Mouse (Mus musculus) olfactory bulb, adult 2 months (tissue): ENCODE measurements at regions not wholly inside any gene's neighbourhood (a gene's known extent, or its start where the extent isn't known, plus 50 kb on each side); places are given as distances from the start of the nearest gene placed in this dataset.

Experiments used
- H3K27ac ChIP-seq: fragments of 200-500 bp; 2 replicates; pipeline ENCODE4 v1.5.1; 2012; ENCODE audit warnings: low read depth, low read length; ENCODE audit not compliant: insufficient read depth
- H3K4me1 ChIP-seq: fragments of 200-500 bp; 2 replicates; pipeline ENCODE4 v1.6.1; 2012; ENCODE audit warnings: low read length; ENCODE audit not compliant: control insufficient read depth, insufficient read depth
- H3K4me3 ChIP-seq: fragments of 200-500 bp; 2 replicates; pipeline ENCODE4 v1.5.1; 2012; ENCODE audit warnings: mild to moderate bottlenecking, low read depth, low read length, moderate library complexity; ENCODE audit not compliant: insufficient read depth
- CTCF ChIP-seq: fragments of 200-500 bp; IDR thresholded peaks from 2 replicates; pipeline ENCODE4 v1.5.1; 2012; ENCODE audit warnings: low read depth, mild to moderate bottlenecking, low read length, moderate library complexity; ENCODE audit not compliant: insufficient read depth
- POLR2A ChIP-seq: fragments of 200-500 bp; IDR thresholded peaks from 2 replicates; pipeline ENCODE4 v1.6.1; 2012; ENCODE audit warnings: mild to moderate bottlenecking, low read depth, low read length, moderate library complexity; ENCODE audit not compliant: insufficient read depth
- WGBS: fragments of 180-500 bp; shearing (Covaris S2); methylation state at CpG from one replicate; pipeline ENCODE4 v1.1.7; 2018; 5-methylcytosine and 5-hydroxymethylcytosine counted together

DNA sequence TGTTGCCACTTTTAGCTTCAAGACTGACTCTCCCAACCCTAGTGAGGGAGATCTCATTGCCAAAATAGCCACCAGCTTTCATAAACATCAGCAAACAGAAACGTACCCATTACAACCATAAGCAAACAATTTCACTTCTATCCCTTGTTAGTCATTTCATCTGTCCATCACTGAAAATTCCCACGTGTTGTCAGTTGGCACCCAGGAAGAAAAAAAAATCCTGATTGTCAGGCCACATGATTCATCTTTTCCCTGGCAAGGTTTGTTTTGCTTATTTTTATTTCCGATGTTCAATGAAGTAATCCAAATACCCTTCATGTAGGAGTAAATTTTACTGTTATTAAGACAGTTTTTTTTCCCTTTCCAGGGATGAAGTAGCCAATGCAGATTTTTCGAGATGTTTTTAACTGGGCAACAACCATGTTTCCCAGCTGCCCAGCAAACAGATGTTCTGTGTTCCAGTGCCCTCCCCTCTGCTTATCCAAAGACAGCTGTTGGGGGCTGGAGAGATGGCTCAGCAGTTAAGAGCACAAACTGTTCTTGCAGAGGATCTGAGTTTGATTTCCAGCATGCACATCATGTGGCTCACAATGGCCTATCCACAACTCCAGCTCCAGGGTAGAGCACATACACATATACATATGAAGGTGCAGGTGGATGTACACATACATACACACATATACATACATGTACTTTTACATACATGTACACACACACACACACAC lies 189.3 kb upstream of the Phactr1 start:
- Histone ChIP-seq H3K27ac (no peak overlapping the region), H3K4me1 (no peaks in the 10 kb centered on the region), H3K4me3 (no peak overlapping the region)
- 76% methylated on average over 4 of the region's 4 CpGs for WGBS
- TF ChIP-seq CTCF, result no peak
- TF ChIP-seq POLR2A, result no peak

DNA sequence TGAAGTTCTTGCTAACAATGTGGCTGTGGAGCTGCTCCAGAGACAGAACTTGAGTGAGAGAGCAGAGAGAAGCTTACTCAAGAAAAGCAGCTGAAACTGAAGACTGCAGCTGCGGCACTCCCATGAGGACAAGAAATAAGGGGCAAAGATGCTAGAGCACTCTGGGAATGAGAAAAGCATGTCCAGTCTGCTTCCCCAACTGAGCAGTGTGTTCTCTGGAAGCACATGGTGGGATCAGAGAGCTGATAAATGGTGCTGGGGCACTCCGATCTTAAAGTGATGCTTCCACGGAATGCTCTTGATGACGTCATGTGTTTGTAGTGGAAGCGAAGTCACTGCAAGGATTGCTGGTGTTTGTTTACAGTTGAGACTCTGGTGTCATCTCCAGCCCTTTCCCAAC lies 186.1 kb upstream of the Phactr1 start:
- H3K4me3 ChIP-seq, result no peak overlapping the region
- H3K4me1 ChIP-seq, result no peaks in the 10 kb centered on the region
- H3K27ac ChIP-seq, result no peak overlapping the region
- 85% methylated on average over 5 of the region's 5 CpGs for WGBS
- no peak for TF ChIP-seq POLR2A
- no peak for TF ChIP-seq CTCF

DNA sequence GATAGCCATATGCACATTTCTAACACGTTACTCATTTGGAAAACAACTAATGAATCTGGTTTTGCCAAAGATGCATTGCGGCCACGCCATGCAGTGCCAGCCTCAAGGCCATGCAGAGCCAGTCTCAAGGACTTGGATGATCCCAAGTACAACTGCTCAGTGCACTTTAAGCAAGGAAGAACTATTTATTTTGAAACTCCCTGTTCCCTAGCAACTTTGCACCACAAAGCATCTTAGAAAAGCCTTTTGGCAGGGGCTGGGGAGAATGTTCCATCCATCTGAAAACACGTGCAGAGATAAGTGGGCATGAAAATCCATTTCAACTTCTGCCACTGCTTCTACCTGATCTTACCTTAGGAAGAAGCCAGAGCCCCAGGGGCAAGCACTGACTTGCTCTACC lies 182.1 kb upstream of the Phactr1 start:
- TF ChIP-seq POLR2A (no peak), CTCF (no peak)
- 63% methylated on average over 4 of the region's 4 CpGs for WGBS
- no peak overlapping the region for H3K4me3 ChIP-seq

DNA sequence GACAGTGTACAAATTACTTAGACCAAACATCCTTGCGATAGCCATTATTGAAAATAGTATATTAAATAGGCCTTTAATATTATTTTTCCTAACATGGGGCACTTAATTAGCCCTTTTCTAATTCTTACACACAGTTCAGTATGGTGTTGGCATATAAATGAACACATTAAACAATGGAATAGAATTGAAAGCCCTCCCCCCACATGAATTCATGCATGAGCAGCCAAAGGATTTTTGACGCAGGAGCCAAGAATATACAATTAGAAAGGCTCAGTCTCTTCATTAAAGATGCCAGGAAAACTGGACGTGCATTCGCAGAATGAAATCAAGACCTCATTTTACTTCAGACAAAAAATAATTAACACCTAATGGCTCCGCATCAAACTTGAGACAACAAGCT lies 172.9 kb upstream of the Phactr1 start:
- TF ChIP-seq POLR2A (no peak), CTCF (no peak)
- Histone ChIP-seq H3K4me1 (no peaks in the 10 kb centered on the region), H3K27ac (no peak overlapping the region), H3K4me3 (no peak overlapping the region)
- WGBS, result 57% methylated on average over 5 of the region's 5 CpGs

More for the DNA sequence above, 182.1 kb upstream of the Phactr1 start:
- Histone ChIP-seq H3K27ac (no peak overlapping the region), H3K4me1 (no peaks in the 10 kb centered on the region)

DNA sequence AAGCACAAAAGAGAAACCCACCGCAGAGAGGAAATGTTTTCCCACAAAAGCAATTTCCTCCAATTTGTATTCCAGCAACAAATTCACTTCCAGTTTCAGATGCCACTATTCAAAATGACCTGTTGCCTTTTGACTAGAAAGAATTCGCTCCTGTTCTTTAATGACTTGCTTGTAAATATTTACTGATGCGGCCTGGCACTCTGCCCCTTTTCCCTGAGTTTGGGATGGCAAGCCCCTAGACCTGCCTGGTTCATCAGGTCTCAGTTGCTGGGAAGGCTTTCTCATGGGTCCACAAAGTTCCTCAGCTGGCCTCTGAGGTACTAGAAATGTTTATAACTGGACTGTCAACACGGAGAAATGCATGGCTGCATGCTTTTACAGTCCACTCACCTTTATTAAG lies 161.7 kb upstream of the Phactr1 start:
- TF ChIP-seq CTCF (no peak), POLR2A (no peak)
- Histone ChIP-seq H3K27ac (no peak overlapping the region), H3K4me3 (no peak overlapping the region), H3K4me1 (no peaks in the 10 kb centered on the region)
- 80% methylated on average over 4 of the region's 4 CpGs for WGBS

DNA sequence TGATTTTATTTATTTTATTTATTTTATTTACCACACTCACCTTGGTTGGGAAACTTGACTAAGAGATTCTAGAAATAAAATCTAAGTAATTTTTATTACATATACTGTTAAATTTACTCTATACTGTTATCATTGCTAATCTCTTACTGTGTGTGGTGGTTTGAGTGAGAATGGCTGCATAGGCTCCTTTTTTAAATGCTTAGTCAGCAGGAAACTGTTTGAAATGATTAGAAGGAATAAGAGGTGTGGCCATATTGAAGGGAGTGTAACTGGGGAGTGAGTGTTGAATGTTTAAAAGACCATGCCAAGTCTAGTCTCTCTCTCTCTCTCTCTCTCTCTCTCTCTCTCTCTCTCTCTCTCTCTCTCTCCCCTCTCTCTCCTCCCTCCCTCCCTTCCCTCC lies 157.9 kb upstream of the Phactr1 start:
- Histone ChIP-seq H3K27ac (no peak overlapping the region), H3K4me3 (no peak overlapping the region), H3K4me1 (no peaks in the 10 kb centered on the region)
- no peak for TF ChIP-seq POLR2A
- no peak for TF ChIP-seq CTCF

DNA sequence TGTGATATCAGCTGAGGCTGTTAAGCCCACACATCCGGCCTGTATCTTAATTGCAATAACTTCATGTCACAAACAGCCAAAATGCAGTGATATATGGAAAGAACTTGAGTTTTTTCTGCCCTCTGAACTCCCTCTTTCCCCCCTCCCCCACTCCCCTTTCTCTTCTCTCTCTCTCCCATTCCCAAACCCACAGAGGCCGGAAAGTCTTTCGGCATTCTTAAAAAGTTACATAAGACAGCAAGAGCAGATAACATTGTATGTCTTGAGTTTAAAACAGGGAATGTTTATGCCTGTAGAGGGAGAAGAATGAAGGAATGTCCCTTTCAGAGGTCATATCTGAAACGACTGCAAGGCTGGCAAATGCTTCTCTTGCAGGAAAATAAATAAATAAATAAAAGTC lies 154.3 kb upstream of the Phactr1 start:
- TF ChIP-seq CTCF, result no peak
- no peak for TF ChIP-seq POLR2A
- 80% methylated on average over 4 of the region's 4 CpGs for WGBS

DNA sequence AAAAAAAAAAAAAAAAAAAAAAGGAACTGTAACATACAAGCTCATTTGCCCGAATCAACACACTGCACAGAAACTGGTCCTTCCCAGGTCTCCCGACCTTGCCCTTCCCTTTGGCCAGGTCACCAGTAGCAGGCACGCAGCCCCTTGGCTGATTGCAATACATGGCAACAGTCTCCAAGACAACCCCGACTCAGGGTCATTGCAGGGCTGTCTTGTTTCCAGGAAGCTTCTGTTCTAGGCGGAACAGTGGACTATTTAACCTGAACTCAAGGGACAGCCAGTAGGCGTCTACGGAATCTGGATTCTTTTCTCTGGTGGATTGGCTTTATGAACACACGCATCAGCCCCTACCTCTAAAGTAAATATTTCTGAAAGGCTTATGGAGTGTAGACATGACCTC lies 153.5 kb upstream of the Phactr1 start:
- no peak for TF ChIP-seq CTCF
- no peak for TF ChIP-seq POLR2A
- WGBS, result 64% methylated on average over 8 of the region's 8 CpGs
- H3K27ac ChIP-seq, result no peak overlapping the region
- H3K4me1 ChIP-seq, result no peaks in the 10 kb centered on the region
- H3K4me3 ChIP-seq, result no peak overlapping the region

More for the DNA sequence above, 154.3 kb upstream of the Phactr1 start:
- Histone ChIP-seq H3K4me1 (no peaks in the 10 kb centered on the region), H3K27ac (no peak overlapping the region), H3K4me3 (no peak overlapping the region)

DNA sequence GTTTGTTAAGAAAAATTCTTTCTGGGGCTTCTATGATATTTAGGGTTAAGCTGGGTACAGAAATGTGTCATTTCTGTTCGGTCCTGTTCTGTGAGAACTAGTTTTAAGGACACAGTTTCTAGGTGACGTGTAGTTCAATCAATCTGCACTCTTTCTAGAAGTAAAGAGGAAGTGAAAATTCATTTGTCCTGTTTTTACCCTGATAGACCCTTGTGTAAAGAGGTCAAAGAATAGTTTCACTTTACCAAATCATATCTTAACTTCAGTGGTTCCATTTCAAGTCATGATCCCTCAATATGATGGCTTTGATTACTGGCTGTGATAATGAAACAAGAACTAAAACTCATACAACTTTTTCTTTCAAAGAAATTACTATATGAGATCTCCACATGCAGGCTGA lies 152.3 kb upstream of the Phactr1 start:
- H3K27ac ChIP-seq, result no peak overlapping the region
- WGBS, result 93% methylated on average over 2 of the region's 2 CpGs
- TF ChIP-seq CTCF, result no peak
- TF ChIP-seq POLR2A, result no peak
- no peak overlapping the region for H3K4me3 ChIP-seq
- H3K4me1 ChIP-seq, result no peaks in the 10 kb centered on the region
